Mouse (Mus musculus) liver, embryonic 14.5 days (tissue): ENCODE measurements around the gene Myo15.

Source experiments
- CTCF ChIP-seq: IDR thresholded peaks from 2 replicates; pipeline ENCODE4 v1.5.1; 2016; ENCODE audit warnings: antibody characterized with exemption, low read depth, control low read depth
- EP300 ChIP-seq: IDR thresholded peaks from 2 replicates; pipeline ENCODE4 v1.6.1; 2016; ENCODE audit warnings: antibody characterized with exemption, low read depth

DNA sequence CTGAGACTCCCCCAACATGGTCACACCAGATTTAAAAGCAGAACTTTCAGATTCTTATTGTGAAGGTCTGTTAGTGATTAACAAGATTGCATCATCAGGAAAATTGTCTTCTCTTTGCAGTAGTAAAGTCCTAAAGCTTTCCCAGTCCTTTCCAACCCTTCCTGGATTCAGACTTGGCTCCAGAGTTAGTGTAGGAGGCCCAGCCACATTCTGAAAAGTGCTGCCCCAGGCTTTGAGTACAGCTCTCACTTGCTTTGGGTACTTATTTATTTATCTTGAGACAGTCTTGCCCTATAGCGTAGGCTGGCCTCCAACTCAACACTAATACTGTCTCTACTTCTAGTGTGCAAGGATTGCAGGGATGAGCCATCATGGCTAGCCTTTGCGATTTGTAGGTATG lies 71.6 kb downstream of the Myo15 start:
- TF ChIP-seq CTCF (no peak), EP300 (no peak)
